Comparison of ENCODE assay signal across 16 mouse cellular contexts in genomic region chr9:119025832-119026331, GRCm38 (mm10). TPM values are rescaled to one million over a fixed set of nuclear protein-coding genes. Genes with fewer than 3 reads are reported as not detected.
DNase-seq lines count a peak whose midpoint lies in the region; ATAC-seq and TF ChIP-seq lines count a peak whose summit lies in the region.
"Had no signal": no experiment of that assay in that cellular context is flagged by ENCODE, and none has a peak within 500 bp of the region (broad histone marks: within the 10 kb centered on the region; RNA-seq: fewer than 3 reads in every experiment).

No protein-coding gene starts in this region.

- H3K27ac ChIP-seq in limb, embryonic 12.5 days, result peak overlapping the region; percentile 66; the same call in 1 of the 2 replicates
- no peak overlapping the region for H3K27ac ChIP-seq in limb, embryonic 10.5 days
- H3K27ac ChIP-seq in intestine, postnatal 0 days (ENCODE audit: low read depth, low read length), result no peak overlapping the region
- H3K27ac ChIP-seq in kidney, embryonic 16.5 days (ENCODE audit: low read length), result peak overlapping the region; percentile 96
- H3K27ac ChIP-seq: embryonic facial prominence, embryonic 15.5 days; forebrain, embryonic 10.5 days had no signal

- WGBS in limb, embryonic 12.5 days, result 80% methylated on average over 7 of the region's 7 CpGs
- WGBS in limb, embryonic 10.5 days, result 87% methylated on average over 7 of the region's 7 CpGs
- 83% methylated on average over 7 of the region's 7 CpGs for WGBS in intestine, postnatal 0 days
- 37% methylated on average over 7 of the region's 7 CpGs for WGBS in kidney, embryonic 16.5 days

- no peak overlapping the region for H3K4me3 ChIP-seq in limb, embryonic 12.5 days (replicated peaks)
- no peak overlapping the region for H3K4me3 ChIP-seq in limb, embryonic 10.5 days
- H3K4me3 ChIP-seq in E14TG2a.4 (replicated peaks; ENCODE audit: low read length), result no peak overlapping the region
- no peak overlapping the region for H3K4me3 ChIP-seq in intestine, postnatal 0 days (ENCODE audit: low read depth, low read length)
- H3K4me3 ChIP-seq in kidney, embryonic 16.5 days (ENCODE audit: low read length), result no peak overlapping the region
- H3K4me3 ChIP-seq: embryonic facial prominence, embryonic 15.5 days; forebrain, embryonic 10.5 days; megakaryocyte, embryonic 14.5 days had no signal

- H3K27me3 ChIP-seq in limb, embryonic 12.5 days, result no peaks in the 10 kb centered on the region
- no peaks in the 10 kb centered on the region for H3K27me3 ChIP-seq in limb, embryonic 10.5 days (ENCODE audit: low read depth, poor library complexity, severe bottlenecking)
- H3K27me3 ChIP-seq in E14TG2a.4 (ENCODE audit: insufficient read depth, low read length), result peaks cover 2% of the 10 kb centered on the region; the same call in 1 of the 2 replicates
- H3K27me3 ChIP-seq in intestine, postnatal 0 days (replicated peaks; ENCODE audit: control insufficient read depth, insufficient read depth, low read length), result no peaks in the 10 kb centered on the region
- H3K27me3 ChIP-seq in kidney, embryonic 16.5 days (ENCODE audit: insufficient read depth, low read length), result no peaks in the 10 kb centered on the region
- H3K27me3 ChIP-seq: embryonic facial prominence, embryonic 15.5 days; megakaryocyte, embryonic 14.5 days had no signal

- peak; percentile 34; the same call in 1 of the 2 replicates for TF ChIP-seq CTCF in E14TG2a.4 (conservative IDR thresholded peaks at IDR 0.05; ENCODE audit: low read length)
- TF ChIP-seq CTCF in intestine, postnatal 0 days (IDR thresholded peaks at IDR 0.05; ENCODE audit: low read depth), result peak; percentile 37; the same call in 1 of the 2 replicates

- peaks cover 34% of the 10 kb centered on the region for H3K36me3 ChIP-seq in limb, embryonic 12.5 days
- H3K36me3 ChIP-seq in limb, embryonic 10.5 days, result peaks cover 16% of the 10 kb centered on the region
- H3K36me3 ChIP-seq in E14TG2a.4 (ENCODE audit: insufficient read depth, low read length), result no peaks in the 10 kb centered on the region
- peaks cover 25% of the 10 kb centered on the region for H3K36me3 ChIP-seq in intestine, postnatal 0 days (ENCODE audit: control insufficient read depth, insufficient read depth)
- H3K36me3 ChIP-seq in kidney, embryonic 16.5 days (ENCODE audit: insufficient read depth, low read length), result peaks cover 14% of the 10 kb centered on the region; the same call in 1 of the 2 replicates
- H3K36me3 ChIP-seq: forebrain, embryonic 10.5 days had no signal

- peaks cover 35% of the 10 kb centered on the region for H3K4me1 ChIP-seq in limb, embryonic 12.5 days (replicated peaks)
- H3K4me1 ChIP-seq in limb, embryonic 10.5 days, result peaks cover 25% of the 10 kb centered on the region
- H3K4me1 ChIP-seq in E14TG2a.4 (replicated peaks; ENCODE audit: low read depth, low read length), result peaks cover 34% of the 10 kb centered on the region
- H3K4me1 ChIP-seq in intestine, postnatal 0 days (replicated peaks; ENCODE audit: control insufficient read depth, insufficient read depth, low read length), result no peaks in the 10 kb centered on the region
- H3K4me1 ChIP-seq in kidney, embryonic 16.5 days (ENCODE audit: insufficient read depth, low read length), result peaks cover 47% of the 10 kb centered on the region

- ATAC-seq in limb, embryonic 12.5 days (ENCODE audit: insufficient number of reproducible peaks, insufficient read depth, low FRiP score, low TSS enrichment, low read depth), result no peak
- no peak for ATAC-seq in intestine, postnatal 0 days
- ATAC-seq in kidney, embryonic 16.5 days (ENCODE audit: low FRiP score, low TSS enrichment), result peak; percentile 83
- ATAC-seq: midbrain, embryonic 16.5 days had no signal

- H3K9ac ChIP-seq in limb, embryonic 12.5 days (replicated peaks), result no peak overlapping the region
- no peak overlapping the region for H3K9ac ChIP-seq in intestine, postnatal 0 days (ENCODE audit: low read depth, low read length)
- H3K9ac ChIP-seq in kidney, embryonic 16.5 days (replicated peaks; ENCODE audit: low read length), result no peak overlapping the region
- H3K9ac ChIP-seq: embryonic facial prominence, embryonic 15.5 days had no signal

- H3K4me2 ChIP-seq in limb, embryonic 12.5 days, result no peak overlapping the region
- no peak overlapping the region for H3K4me2 ChIP-seq in intestine, postnatal 0 days (replicated peaks; ENCODE audit: low read depth)
- H3K4me2 ChIP-seq in kidney, embryonic 16.5 days (replicated peaks; ENCODE audit: low read depth, low read length), result no peak overlapping the region
- H3K4me2 ChIP-seq: embryonic facial prominence, embryonic 15.5 days had no signal

- H3K9me3 ChIP-seq in limb, embryonic 12.5 days, result no peaks in the 10 kb centered on the region
- no peaks in the 10 kb centered on the region for H3K9me3 ChIP-seq in limb, embryonic 10.5 days (replicated peaks)
- H3K9me3 ChIP-seq in E14TG2a.4 (ENCODE audit: low read length), result no peaks in the 10 kb centered on the region
- H3K9me3 ChIP-seq in intestine, postnatal 0 days (ENCODE audit: control insufficient read depth), result no peaks in the 10 kb centered on the region
- no peaks in the 10 kb centered on the region for H3K9me3 ChIP-seq in kidney, embryonic 16.5 days (ENCODE audit: low read length)
- H3K9me3 ChIP-seq: embryonic facial prominence, embryonic 15.5 days; forebrain, embryonic 10.5 days; megakaryocyte, embryonic 14.5 days had no signal

- DNase-seq in limb, embryonic 10.5 days (ENCODE audit: low spot score), result no peak
- DNase-seq in gastrocnemius, adult 8-10 months (ENCODE audit: low spot score in 2 of 2), result no peak
- DNase-seq in Muller cell, postnatal 12 days (ENCODE audit: inconsistent ontology term), result no peak
- DNase-seq in thymus, postnatal 25 days, result no peak
- DNase-seq: adrenal gland, adult 2 months; cerebellum, adult 9-11 months; gastrocnemius, postnatal 36 days; layer of hippocampus, postnatal 36 days had no signal

RNA-seq across cellular contexts. Expression of gene Vill, which starts 26.7 kb away (rescaled TPM):
- polyA plus RNA-seq in limb, embryonic 12.5 days (2016; fragmentation: Nextera tagmentation; extraction: Ambion mirVana), result 42.1 and 42.4 TPM in 2 replicates
- 19.5 and 26.3 TPM in 2 replicates for polyA plus RNA-seq in limb, embryonic 10.5 days (2016; fragmentation: Nextera tagmentation; extraction: Ambion mirVana)
- 3.6 and 5.1 TPM in 2 replicates for polyA plus RNA-seq in intestine, postnatal 0 days (2015; fragmentation: Nextera tagmentation; extraction: Ambion mirVana)
- polyA plus RNA-seq in kidney, embryonic 16.5 days (2015; fragmentation: Nextera tagmentation; extraction: Ambion mirVana), result 53.7 and 56.3 TPM in 2 replicates
- total RNA-seq in gastrocnemius, adult 8-10 months (2022), result under 1 TPM; 0.22 to 0.54 (median 0.37) TPM

Comparison
In these comparisons a context has a peak if more than half of its experiments do, and no peak if none do; other contexts are left out.
1. H3K27ac ChIP-seq: peak in limb, embryonic 12.5 days (single experiment) and kidney, embryonic 16.5 days (single experiment); none in limb, embryonic 10.5 days (single experiment) and intestine, postnatal 0 days (single experiment).